Mouse (Mus musculus) embryo, embryonic 11.5 days (tissue): Measurements from ENCODE around the gene Gipc3.

Experiments
- DNase-seq: peaks from one replicate; pipeline ENCODE4 v3.0.0-alpha.2; 2012; ENCODE audit warnings: low read depth, low spot score

Gipc3 gene

GRCm38 (mm10) chr10:81321436-81321835 is 21.6 kb downstream of the Gipc3 start:
- DNase-seq, result no peak

GRCm38 (mm10) chr10:81320550-81321347 is 22.3 kb downstream of the Gipc3 start, which contains the start of gene Cactin:
TSS of gene Cactin (plus strand) at chr10:81321103.
- peak; percentile 100 for DNase-seq

- peak; percentile 97 for DNase-seq
Observed at GRCm38 (mm10) chr10:81319741-81320549, 23.1 kb downstream of the Gipc3 start.

GRCm38 (mm10) chr10:81319330-81319699 is 23.8 kb downstream of the Gipc3 start:
- DNase-seq, result no peak

- DNase-seq, result no peak
Observed at GRCm38 (mm10) chr10:81318589-81319329, 24.3 kb downstream of the Gipc3 start.

GRCm38 (mm10) chr10:81317273-81317672 is 25.8 kb downstream of the Gipc3 start:
- DNase-seq, result no peak

GRCm38 (mm10) chr10:81316338-81317060 is 26.6 kb downstream of the Gipc3 start:
- DNase-seq, result no peak

GRCm38 (mm10) chr10:81315587-81315986 is 27.5 kb downstream of the Gipc3 start:
- DNase-seq, result no peak

- DNase-seq, result no peak
Observed at GRCm38 (mm10) chr10:81314201-81314600, 28.9 kb downstream of the Gipc3 start.

- DNase-seq, result no peak
Observed at GRCm38 (mm10) chr10:81313581-81313980, 29.5 kb downstream of the Gipc3 start.

GRCm38 (mm10) chr10:81309571-81309970 is 33.5 kb downstream of the Gipc3 start:
- no peak for DNase-seq

GRCm38 (mm10) chr10:81306837-81307682 is 36.0 kb downstream of the Gipc3 start:
- no peak for DNase-seq

GRCm38 (mm10) chr10:81306173-81306668 is 36.8 kb downstream of the Gipc3 start:
- DNase-seq, result no peak

GRCm38 (mm10) chr10:81305663-81306062 is 37.4 kb downstream of the Gipc3 start:
- DNase-seq, result no peak

GRCm38 (mm10) chr10:81304597-81305238 is 38.3 kb downstream of the Gipc3 start:
- no peak for DNase-seq

GRCm38 (mm10) chr10:81303761-81304160 is 39.3 kb downstream of the Gipc3 start:
- no peak for DNase-seq

GRCm38 (mm10) chr10:81303258-81303657 is 39.8 kb downstream of the Gipc3 start:
- DNase-seq, result no peak

- DNase-seq, result no peak
Observed at GRCm38 (mm10) chr10:81302781-81303218, 40.3 kb downstream of the Gipc3 start.

GRCm38 (mm10) chr10:81302288-81302687 is 40.8 kb downstream of the Gipc3 start:
- no peak for DNase-seq

GRCm38 (mm10) chr10:81301321-81301720 is 41.7 kb downstream of the Gipc3 start:
- DNase-seq, result no peak
